Mouse (Mus musculus): Measurements from ENCODE around the gene Ppfibp1.

DNA sequence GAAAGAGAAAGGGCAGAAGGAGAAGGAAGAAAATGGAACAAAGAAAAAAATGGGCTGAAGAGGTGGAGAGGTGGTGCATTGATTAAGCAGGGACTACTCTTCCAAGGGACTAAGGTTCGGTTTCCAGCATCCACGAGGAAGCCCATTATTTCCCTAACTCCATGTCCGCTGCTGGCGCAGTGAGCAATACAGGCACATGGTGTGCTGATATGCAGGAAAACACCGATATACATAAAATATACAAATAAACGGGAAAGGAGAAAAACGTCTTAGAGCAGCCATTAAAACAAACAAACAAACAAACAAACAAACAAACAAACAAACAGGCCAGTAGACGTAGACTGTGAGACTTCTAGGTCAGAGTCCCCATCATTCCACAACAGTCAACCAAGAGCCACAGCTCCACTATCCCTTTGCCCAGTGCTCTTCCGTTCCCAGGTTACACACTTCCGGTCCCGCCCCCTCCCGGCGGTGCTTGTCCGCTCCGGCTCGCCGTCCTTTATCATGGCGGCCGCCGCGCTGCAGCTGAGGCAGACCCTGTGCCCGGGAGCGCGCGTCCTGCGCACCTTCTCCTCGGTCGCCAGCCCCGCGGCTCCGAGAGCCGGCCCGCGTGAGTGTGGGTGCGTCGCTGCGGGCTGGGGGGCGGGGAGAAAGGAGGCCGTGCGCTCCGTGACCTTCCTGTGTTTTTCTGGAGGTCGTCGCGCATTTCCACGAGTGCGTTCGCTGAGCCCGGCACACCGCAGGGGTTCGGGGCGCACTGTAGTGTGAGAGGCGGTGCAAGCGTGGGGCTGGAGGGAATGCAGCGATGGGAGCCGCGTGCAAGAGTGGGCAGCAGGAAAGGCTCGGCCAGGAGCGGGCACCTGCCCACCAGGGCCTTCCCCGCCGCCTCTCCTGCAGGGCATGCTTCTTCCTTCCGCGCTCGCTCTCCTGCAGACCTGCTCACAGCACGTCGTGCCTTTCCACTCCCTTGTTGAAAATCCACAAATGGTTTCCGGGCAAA lies 154.3 kb downstream of the Ppfibp1 start, which contains the start of gene Mrps35:
- no peak for TF ChIP-seq ZC3H11A (IDR thresholded peaks at IDR 0.05; ENCODE audit: borderline replicate concordance, low read depth, low read length)
- TF ChIP-seq ZNF384 (IDR thresholded peaks at IDR 0.05; ENCODE audit: low read depth, low read length) = no peak

Data from ES-E14 (cell line).